Mouse (Mus musculus): ENCODE data around the gene Itga9.

Gene Itga9

DNA sequence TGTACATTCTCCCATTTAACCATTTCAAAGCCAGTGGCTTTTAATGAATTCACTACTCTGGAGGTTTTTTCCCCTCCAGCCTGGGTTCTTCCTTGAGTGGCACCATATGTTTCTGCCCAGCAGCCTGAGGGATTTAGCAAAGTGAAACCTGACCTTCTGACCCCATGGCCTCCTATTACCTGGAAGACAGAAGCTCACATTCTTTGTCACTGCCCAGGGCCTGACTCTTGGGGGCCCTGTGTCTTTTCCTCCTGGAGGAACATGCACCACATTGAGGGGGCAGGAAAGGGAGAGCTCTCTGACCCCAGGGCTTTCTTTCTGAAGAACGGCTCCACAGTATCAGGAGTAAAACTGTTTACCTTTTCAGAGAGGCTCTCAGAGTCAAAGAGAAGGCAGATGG is 46.9 kb downstream of the Itga9 start:
- CTCF ChIA-PET, result no interaction called here

DNA sequence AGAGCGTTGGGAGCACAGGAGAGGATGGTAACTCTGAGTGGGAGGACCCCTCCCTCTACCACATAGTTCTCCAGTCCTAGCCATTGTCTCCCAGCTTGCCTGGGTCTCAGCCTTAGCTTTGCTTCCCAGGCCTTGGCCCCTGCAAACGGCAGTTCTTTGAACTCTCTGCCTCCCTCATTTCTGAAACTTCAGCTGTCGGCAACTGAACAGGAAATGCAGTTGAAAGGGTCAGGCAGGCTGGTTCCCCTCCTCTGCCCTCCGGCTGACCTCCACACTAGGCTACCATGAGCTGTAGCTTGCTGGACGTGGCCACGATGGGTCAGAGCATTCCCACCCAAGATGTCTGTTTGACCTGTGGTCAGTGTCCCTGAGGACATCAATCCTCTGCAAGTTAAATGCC is 48.5 kb downstream of the Itga9 start:
- CTCF ChIA-PET, result no interaction called here

DNA sequence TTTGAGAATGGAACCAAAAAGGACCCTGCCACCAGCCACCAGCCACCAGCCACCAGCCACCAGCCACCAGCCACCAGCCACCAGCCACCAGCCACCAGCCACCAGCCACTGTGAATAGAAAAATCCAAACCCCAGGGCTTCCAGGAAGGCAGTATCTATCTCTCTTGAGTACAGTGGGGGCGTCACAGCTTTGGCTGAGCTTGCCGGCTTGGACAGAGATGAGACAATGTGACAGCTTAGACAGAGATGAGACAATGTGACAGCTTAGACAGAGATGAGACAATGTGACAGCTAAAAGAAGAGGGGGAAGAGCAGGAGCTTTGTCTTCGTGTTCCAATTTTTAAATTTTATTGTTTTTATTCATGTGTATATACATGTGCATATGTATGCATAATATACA is 49.2 kb downstream of the Itga9 start:
- CTCF ChIA-PET, result interaction anchor here (0.7 kb wide), 1 partner anchor 40 kb away, joined by 5 read pairs; no protein-coding TSS in a partner anchor

DNA sequence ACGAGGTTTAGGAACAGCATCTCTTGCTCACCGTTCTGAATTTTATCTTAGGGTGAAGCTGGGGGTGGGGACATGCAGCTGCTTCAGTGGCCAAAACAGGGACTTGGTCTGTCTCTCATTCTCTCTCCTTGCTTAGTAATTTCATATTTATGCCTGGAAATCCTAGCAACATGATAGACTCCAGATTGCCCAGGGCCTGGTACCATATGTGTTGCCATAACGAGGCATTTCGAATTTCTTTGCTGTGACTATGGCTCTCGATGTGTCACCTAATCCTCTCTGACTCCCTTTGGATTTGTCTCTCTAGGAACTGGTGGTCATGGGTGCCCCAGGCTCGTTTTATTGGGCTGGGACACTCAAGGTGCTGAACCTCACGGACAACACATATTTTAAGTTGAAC is 51.7 kb downstream of the Itga9 start:
- CTCF ChIA-PET, result no interaction called here

DNA sequence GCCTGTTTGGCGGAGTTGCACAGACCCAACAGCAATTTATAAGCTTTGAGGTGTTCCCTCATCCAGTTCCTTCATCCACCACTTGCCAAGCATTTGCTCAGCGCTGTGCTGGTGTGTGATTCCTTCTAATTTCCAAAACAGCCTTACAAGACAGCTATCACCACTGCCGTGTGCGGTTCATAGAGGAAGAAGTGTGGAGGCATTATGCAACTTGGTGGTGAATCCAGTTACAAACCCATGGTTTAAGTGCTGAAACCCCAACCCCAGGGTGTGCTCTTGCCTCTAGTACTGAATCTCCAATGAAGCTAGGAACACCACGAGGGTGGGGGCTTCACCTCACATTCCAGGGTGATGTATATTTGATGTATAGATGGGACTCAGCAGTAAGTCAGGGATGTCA is 53.3 kb downstream of the Itga9 start:
- CTCF ChIA-PET, result no interaction called here

DNA sequence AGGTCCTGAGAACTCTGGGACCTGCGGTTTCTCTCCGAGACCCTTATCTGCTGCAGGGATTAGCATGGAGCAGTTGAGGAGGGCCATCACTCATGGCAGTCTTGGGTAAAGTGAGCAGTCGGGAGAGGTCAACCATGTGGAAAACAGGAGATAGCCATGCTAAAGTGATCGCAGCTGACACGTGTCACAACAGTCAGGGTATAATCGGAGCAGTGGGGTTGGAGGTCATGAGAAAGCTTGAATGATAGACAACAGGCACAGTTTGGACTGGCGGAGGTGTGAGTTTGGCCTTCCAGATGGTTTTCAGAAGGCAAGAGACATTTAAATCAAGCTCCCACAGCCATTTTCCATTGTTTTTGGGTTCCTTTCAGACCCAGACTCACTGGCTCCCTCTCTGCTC is 53.8 kb downstream of the Itga9 start:
- CTCF ChIA-PET, result no interaction called here

DNA sequence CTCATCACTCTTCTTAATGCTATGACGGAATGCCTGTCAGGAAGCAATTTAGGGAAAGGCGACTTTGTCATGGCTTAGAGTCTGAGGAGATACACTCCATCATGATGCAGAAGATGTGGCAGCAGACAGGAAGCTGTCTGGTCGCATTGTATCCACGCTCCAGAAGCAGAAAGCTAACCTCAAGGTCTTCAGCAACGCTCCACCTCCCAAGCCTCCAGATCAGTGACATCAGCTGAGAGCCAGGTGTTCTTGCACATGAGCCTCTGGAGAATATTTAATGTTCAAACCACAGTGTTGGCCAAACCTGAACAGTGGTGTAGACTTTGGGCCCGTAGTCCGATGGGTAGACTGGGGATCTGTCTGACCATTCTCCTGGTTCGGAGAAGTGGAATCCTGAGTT is 55.5 kb downstream of the Itga9 start:
- CTCF ChIA-PET, result no interaction called here

DNA sequence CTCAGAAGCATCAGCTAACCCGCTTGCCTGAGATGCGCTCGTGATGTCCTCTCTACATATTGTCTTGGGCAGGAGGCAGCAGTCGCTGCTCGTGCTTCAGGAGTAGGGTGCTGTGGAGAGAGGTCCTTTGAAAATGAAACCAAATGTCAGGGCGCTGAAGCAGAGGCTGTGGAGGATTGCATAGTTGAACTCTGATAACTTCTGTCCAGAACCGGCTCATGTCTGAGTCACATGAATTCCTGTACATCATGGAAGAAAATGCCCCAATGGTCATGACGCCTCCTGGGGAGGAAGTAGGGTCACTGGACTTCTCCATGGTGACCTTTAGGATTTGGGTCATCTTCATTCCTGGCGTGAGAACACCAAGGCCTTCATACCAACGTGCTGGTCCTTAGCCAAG is 56.0 kb downstream of the Itga9 start:
- CTCF ChIA-PET, result no interaction called here

DNA sequence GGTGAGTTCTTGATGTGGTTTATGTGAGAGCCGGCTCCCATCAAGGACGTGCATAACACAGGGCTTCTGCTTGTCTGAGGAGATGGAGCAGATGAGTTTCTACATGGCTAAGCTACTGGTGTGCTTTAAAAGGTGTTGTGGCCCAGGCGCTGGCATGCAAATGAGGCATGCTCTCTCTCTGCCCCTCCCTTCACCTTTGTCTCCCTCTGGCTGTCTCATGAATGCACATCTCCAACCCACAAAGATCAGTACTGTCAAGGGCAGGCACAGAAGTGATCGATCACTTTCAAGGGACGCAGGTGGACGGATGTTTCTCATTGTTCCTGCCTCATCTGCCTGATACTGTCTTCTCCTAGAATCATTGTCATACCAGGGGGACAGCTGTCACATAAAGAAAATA is 57.4 kb downstream of the Itga9 start:
- CTCF ChIA-PET, result interaction anchor here (0.6 kb wide), 1 partner anchor 59 kb away, joined by 4 read pairs; no protein-coding TSS in a partner anchor

DNA sequence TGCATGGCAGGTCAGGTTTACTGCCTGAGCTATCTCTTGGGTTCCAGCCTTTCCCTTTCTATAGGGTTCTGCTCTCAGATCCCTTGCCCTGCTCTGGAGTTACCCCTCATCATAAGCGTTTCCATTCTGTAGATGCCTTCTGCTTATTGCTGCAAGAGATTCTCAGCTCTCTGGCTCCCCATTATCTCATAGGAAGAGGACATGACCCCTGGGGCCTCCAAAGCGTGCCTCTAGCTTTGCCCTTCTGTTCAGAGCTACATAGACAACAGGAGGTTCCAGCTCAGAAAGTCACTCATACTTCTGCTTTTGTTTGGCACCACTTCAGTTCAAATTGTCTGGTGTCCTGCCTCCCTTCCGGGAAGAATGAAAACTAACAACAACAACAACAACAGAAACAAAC is 59.6 kb downstream of the Itga9 start:
- CTCF ChIA-PET, result interaction anchor here (1.4 kb wide), 1 partner anchor 9 kb away, joined by 4 read pairs; no protein-coding TSS in a partner anchor

DNA sequence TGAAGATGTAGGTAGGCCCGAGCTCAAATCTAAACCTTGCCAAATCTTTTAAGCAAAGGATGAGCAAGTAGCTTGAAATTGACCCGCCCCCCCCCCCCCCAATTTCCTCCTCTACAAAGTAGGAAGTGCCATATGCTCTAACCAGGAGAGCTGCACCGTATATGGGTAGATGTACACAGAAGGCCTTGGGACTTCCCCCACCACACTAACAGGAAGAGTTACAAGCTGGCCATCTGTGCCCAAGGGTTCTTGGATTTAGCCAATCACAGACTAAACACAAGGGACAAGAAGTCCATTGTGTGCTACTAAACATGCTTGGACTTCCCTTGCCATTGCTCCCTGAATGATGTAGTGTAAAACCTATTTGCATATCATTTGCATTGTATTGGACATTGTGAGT is 63.2 kb downstream of the Itga9 start:
- CTCF ChIA-PET, result interaction anchor here (0.6 to 1.3 kb wide), 2 partner anchors 64 to 236 kb away, joined by 3 read pairs; no protein-coding TSS in a partner anchor

DNA sequence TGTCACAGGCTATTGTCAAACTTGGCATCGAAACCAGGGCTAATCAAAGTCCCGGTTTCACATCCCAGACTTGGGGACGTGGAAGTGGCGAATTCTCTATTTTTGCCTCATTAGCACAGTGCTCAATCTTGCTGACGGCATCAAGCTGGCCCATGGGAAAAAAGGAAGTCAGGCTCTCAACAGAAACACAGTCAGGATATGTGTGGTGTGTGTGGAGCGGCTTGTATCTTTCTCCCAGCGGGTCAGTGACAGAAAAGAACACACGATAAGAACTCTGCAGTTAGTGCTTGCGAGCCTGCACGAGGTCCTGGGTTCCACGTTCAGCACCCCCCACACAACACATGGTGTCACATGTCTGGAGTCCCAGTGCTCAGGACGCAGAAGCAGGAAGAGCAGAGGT is 67.8 kb downstream of the Itga9 start:
- CTCF ChIA-PET, result no interaction called here

DNA sequence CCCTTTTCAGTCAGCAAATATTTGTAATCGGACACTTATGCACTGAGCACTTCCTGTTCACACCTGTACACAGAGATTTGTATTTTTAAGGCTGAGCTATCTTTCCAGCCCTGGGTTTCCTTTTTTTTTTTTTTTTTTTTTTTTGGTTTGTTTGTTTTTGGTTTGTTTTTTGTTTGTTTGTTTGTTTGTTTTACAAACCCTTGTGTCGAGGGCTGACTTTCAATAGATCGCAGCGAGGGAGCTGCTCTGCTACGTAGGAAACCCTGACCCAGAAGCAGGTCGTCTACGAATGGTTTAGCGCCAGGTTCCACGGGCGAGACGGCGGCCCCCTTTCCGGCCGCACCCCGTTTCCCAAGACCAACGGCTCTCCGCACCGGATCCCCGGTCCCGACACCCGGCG is 68.3 kb downstream of the Itga9 start:
- CTCF ChIA-PET, result no interaction called here

DNA sequence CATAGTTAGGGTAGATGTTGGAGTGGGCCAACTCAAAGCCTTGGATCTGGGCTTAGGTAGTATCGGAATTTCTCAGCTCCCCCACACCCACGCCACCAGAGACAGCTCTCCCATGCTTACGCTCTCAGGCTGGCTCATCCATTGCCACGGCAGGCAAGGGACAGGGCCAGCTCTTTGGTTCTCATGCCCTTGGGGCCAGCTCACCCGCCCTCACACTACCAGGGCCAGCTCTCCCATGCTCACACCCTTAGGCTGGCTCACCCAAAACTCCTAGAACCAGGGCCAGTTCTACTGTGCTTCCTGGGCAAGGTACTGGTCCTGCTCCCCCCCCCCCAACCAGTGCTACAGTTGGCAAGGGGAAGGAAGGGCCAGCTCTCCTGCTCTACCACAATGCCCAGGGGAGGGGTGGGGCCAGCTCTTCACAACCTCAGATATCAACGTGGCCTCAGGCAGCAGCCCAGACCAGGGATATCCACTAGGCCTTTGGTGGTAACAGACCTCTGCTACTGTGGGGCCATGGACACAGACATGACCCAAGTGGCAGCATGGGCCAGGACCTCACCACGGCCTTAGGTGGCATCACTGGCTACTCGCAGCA is 69.2 kb downstream of the Itga9 start:
- CTCF ChIA-PET, result interaction anchor here (0.9 kb wide), 1 partner anchor 9 kb away, joined by 4 read pairs; no protein-coding TSS in a partner anchor

DNA sequence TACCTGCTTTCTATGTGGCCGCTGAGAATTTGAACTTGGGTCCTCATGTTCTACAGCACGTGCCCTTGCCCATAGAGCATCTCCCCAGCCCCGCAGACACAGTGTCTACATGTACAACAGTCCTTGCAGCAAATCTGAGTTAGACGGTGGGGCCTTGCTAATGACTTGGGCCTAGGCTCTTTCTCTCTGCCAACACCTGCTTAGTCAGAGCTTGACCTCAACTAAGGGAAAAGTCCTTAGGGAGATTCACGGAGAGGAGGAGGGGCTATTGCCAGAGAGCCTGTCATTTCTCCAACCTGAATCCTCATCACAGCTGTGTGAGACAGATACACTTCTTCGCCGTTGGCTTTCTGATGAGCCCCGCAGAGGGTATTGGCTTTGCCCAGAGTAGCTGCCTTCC is 70.2 kb downstream of the Itga9 start:
- CTCF ChIA-PET, result no interaction called here

DNA sequence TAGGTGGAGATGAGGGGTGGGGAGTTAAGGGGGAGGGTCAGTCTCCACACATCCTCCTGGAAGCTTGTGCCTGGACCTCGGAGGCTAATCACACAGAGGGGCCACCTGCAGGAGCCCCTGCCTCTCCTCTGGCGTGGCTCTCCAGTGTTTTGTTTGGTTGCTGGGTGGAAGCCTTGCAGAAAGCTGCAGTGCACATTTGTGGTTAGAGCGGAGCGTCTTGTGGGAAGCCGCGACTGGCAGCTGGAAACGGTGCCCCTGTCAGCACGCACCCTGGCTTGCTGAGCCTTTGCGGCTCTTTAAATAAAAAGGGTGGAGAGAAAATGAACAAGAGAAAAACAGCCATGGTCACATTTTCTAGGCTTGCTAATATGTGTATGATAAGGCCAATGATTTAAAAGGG is 70.9 kb downstream of the Itga9 start:
- CTCF ChIA-PET, result no interaction called here

DNA sequence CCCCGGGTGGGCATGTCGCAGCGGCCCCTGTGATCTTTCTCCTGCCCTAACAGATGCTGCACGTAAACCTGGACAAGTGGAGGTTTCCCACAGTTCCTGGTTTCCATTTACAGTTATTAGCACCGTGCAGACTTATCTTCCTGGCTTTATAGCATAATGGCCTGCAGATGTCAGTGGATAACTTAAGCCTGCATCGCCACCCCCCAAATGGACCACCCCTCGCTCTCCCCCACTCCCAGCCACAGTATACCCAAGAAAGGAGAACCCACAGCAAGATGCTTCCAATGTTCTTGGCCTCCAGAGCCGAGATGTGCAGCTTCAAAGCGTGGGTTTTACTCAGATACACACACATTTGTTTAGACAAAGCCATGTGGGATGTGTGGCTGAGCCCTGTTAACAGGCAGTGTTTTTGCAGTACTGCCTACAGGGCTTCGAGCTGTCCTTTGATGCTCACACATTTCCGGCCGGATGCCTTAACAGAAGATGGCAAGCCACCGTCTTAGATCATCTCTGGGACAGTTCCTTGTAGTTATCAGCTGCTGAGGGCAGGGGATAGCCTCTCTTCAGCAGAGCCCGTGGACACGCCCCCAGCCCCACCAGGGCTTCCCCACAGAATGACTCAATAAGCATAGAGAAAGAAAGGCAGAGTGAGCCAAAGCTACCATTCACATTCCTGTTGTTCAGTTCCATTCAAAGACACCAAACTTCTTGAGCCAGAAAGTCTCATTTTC is 71.7 kb downstream of the Itga9 start:
- CTCF ChIA-PET, result no interaction called here

DNA sequence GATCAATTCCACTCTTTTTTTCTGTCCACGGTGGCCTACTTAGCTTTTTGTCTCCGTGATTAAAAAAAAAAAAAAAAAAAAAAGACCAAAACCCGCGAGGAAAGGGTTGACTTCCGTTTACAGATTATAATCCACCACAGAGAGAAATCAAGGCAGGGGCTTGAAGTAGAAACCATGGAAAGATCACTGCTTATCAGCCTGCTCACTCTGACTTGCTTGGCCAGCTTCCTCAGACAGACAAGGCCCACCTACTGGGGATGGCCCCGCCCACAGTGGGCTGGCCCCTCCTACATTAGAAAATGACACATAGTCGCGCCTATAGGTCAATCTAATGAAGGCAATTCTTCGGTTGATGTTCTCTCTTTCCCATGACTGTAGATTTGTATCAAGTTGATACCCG is 72.3 kb downstream of the Itga9 start:
- CTCF ChIA-PET, result no interaction called here

DNA sequence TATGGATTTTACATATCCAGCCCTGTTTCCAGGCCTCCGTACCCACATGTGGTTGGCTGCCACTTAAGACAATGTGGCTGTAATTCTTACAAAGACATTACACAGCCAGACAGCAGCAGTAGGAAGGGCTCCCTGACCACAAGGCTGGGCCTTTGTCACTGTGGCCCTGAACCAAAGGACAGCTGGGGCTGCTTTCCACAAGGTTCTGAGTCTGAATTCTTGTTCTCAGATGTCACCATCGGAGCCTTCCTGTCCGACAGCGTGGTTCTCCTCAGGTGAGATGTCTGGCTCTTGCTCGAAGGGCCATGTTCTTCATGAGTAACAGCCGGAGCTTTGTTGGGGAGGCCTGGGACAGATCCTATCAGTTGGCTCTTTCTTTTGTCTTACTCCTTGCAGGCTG is 75.0 kb downstream of the Itga9 start:
- CTCF ChIA-PET, result no interaction called here

DNA sequence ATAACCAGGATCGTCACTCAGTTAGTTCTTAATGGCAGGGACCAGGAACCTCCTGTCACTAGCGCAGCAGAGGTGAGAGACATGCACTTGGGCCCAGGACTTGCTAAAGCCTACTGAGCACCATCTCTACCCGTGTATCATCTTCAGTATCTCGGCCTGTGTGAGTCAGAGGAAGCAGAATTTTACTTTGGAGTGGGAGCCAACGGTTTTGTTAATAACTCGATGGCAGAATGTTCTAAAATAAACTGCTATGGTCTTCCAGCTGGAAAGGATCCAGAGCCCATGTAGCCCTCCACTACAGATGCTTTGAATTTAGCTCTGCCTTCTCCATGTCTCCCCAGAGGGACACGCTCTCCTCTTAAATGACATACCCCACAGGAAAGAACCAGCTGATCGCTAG is 75.7 kb downstream of the Itga9 start:
- CTCF ChIA-PET, result no interaction called here

DNA sequence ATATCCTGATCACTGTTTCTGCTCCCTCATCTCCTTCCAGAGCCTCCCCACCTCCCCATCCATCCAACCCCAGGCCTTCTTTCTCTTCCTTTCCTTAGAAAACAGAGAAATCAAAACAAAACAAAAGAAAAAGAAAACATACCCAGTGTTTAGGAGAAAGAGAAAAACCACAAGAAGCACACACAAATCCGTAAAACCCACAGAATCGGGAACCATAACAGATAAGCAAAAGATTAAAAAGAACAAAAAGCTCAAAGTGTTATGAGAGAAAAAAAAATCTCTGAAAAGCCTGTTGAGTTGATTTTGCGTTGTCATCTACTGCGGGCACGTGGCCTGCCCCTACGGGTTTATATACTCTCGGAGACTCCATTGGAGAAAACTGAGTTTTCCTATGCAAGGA is 77.0 kb downstream of the Itga9 start:
- CTCF ChIA-PET, result no interaction called here

DNA sequence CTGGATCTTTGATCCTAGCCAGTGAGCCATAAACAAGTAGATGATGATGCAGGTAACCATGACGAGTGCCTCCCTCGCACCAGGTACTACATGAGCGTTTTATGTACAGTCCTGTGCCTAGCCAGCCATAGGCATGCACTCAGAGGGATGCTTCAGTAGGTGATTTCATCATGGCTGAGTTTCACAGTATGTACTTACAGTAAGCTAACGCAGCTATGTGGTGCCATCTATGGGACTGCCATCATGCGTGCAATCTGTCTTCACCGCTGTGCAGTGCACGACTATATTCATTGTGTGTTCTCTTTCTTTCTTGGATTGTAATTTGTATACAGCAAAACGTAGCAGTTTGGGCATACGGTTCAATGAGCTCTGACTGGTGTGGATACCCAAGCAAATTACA is 77.9 kb downstream of the Itga9 start:
- CTCF ChIA-PET, result interaction anchor here (0.7 kb wide), 1 partner anchor 120 kb away, joined by 3 read pairs; no protein-coding TSS in a partner anchor

DNA sequence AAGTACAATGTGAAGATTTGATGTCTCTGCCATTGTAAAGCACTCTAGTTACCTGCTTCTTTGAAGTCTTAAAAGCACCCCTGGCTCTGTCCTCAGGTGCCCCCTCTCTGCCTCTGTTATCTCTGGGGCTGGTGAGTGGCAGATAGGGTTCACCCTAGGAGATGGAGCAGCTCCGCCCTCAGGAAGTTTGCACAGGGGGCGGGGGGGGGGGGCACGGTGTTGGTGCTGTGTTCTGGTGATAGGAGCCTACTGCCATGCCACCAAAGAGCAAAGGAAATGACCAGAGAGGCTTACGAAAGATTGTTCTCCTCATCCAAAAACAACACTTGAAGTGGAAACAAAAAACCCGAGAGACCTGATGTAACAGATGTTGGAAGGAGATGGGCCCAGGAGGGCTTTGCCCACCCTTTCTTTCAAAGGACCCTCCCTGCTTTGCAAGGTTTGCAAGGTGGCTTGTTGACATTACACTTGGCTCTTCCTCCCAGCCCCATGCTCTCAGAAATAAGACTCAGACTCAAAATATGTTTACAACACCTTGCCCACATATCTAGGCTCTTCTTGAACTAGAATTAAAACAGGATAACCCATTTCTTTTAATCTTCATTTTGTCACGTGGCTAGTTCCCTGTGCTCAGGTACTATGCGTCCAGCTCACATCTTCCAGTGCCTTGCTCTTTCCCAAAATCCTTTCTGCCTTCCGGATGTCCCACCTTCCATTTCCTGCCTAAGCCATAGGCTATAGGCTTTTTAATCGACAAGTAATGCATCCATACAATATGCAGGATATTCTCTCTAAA is 79.9 kb downstream of the Itga9 start:
- CTCF ChIA-PET, result interaction anchor here (0.6 kb wide), 1 partner anchor 196 kb away, joined by 3 read pairs; no protein-coding TSS in a partner anchor

All from spleen, embryonic (tissue).